In the genomic region with DNA sequence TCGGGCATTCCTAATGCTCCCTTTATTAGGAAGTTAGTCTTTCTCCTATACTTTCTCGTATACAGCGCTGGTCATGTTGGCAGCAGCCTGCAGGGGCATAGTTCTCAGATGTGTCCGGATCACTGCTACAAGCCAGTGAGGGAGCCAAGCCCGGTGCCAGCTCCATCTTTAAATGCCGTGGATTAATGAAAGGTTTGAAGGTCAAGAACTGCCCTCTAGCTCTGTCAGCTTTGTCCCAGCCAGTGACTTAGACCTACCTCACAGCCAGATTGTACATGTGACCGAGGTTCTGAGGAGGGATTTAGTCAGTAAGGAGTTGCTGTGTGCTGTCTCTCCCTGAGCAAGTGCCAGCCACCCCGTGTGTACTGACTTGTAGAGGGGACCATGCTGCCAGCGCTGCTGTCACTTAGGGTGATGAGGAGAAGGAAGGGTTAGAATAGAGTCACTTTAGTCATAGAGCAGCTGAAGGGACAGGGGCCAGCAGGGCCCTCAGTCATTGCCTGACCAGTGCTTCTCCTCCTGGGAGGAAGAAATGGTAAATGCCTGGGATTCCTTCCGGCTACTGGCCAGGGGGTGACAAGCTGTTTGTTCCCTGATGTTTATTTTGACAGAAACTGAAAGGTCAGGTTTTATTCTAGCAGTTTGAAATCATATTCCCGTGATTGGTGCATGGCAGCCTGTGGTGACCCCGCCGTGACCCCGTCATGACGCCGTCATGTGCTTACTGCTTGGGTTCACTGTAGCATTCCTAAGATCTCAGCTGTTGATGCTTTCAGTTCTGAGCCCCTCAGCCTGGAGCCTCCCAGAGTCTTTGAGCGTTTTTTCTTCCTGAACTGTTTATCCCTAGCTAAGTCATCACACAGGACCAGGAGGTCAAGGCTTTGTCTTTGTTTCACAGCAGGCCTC, we compare ENCODE assay signal across 9 mouse cellular contexts.
DNase-seq lines count a peak whose midpoint lies in the region; ATAC-seq and TF ChIP-seq lines count a peak whose summit lies in the region.
"Had no signal": no experiment of that assay in that cellular context is flagged by ENCODE, and none has a peak within 500 bp of the region (broad histone marks: within the 10 kb centered on the region; RNA-seq: fewer than 3 reads in every experiment).

No protein-coding gene starts in this region.

- DNase-seq in adrenal gland, adult (ENCODE audit: inconsistent age in 2 of 2, low spot score in 1 of 2): peak; percentile 39 to 65
- no peak for DNase-seq in adrenal gland, adult 8-10 months
- no peak for DNase-seq in midbrain, postnatal 0 days (ENCODE audit: low spot score)
- DNase-seq in right cerebral cortex, postnatal 25 days: no peak
- no peak for DNase-seq in cerebellum, postnatal 14 days

- H3K4me3 ChIP-seq in intestine, postnatal 0 days (ENCODE audit: low read depth, low read length): no peak overlapping the region
- H3K4me3 ChIP-seq in intestine, embryonic 15.5 days (replicated peaks): no peak overlapping the region
- H3K4me3 ChIP-seq in midbrain, postnatal 0 days (ENCODE audit: low read depth, low read length): no peak overlapping the region
- no peak overlapping the region for H3K4me3 ChIP-seq in midbrain, embryonic 13.5 days (replicated peaks)

- 0 out of 2 replicates have a peak, but pooled peaks have one; percentile 3 for TF ChIP-seq CTCF in intestine, postnatal 0 days (IDR thresholded peaks at IDR 0.05; ENCODE audit: low read depth)
- TF ChIP-seq CTCF in midbrain, postnatal 0 days (IDR thresholded peaks at IDR 0.05): peak; percentile 30; the same call in 1 of the 2 replicates

- H3K4me1 ChIP-seq in intestine, postnatal 0 days (replicated peaks; ENCODE audit: control insufficient read depth, insufficient read depth, low read length): no peaks in the 10 kb centered on the region
- 0 out of 2 replicates have a peak, but pooled peaks cover 2% of the 10 kb centered on the region for H3K4me1 ChIP-seq in intestine, embryonic 15.5 days (replicated peaks)
- no peaks in the 10 kb centered on the region for H3K4me1 ChIP-seq in midbrain, postnatal 0 days (ENCODE audit: insufficient read depth, low read length)
- H3K4me1 ChIP-seq in midbrain, embryonic 13.5 days (replicated peaks): no peaks in the 10 kb centered on the region

- H3K9me3 ChIP-seq in intestine, postnatal 0 days (ENCODE audit: control insufficient read depth): no peaks in the 10 kb centered on the region
- no peaks in the 10 kb centered on the region for H3K9me3 ChIP-seq in intestine, embryonic 15.5 days
- no peaks in the 10 kb centered on the region for H3K9me3 ChIP-seq in midbrain, postnatal 0 days (ENCODE audit: low read length)
- no peaks in the 10 kb centered on the region for H3K9me3 ChIP-seq in midbrain, embryonic 13.5 days

- WGBS in intestine, postnatal 0 days: 57% methylated on average over 17 of the region's 17 CpGs
- 52% methylated on average over 17 of the region's 17 CpGs for WGBS in intestine, embryonic 15.5 days
- WGBS in midbrain, postnatal 0 days: 65% methylated on average over 17 of the region's 17 CpGs
- WGBS in midbrain, embryonic 13.5 days: 71% methylated on average over 17 of the region's 17 CpGs

- no peak overlapping the region; the same call in 1 of the 2 replicates for H3K27ac ChIP-seq in intestine, postnatal 0 days (ENCODE audit: low read depth, low read length)
- no peak overlapping the region for H3K27ac ChIP-seq in intestine, embryonic 15.5 days
- H3K27ac ChIP-seq in midbrain, postnatal 0 days (ENCODE audit: low read depth, low read length): no peak overlapping the region
- H3K27ac ChIP-seq in midbrain, embryonic 13.5 days: no peak overlapping the region
- H3K27ac ChIP-seq: macrophage had no signal

- no peak for ATAC-seq in intestine, postnatal 0 days
- no peak for ATAC-seq in intestine, embryonic 15.5 days
- no peak for ATAC-seq in midbrain, postnatal 0 days (ENCODE audit: low FRiP score)
- no peak for ATAC-seq in midbrain, embryonic 13.5 days

- H3K36me3 ChIP-seq in intestine, postnatal 0 days (ENCODE audit: control insufficient read depth, insufficient read depth): peaks cover 87% of the 10 kb centered on the region
- H3K36me3 ChIP-seq in intestine, embryonic 15.5 days: peaks cover 37% of the 10 kb centered on the region
- H3K36me3 ChIP-seq in midbrain, postnatal 0 days (ENCODE audit: insufficient read depth, low read length): peaks cover 76% of the 10 kb centered on the region
- peaks cover 99% of the 10 kb centered on the region for H3K36me3 ChIP-seq in midbrain, embryonic 13.5 days

- no peak overlapping the region for H3K4me2 ChIP-seq in intestine, postnatal 0 days (replicated peaks; ENCODE audit: low read depth)
- H3K4me2 ChIP-seq in intestine, embryonic 15.5 days (replicated peaks): no peak overlapping the region
- H3K4me2 ChIP-seq in midbrain, postnatal 0 days (ENCODE audit: low read depth, low read length, poor library complexity, severe bottlenecking): no peak overlapping the region
- no peak overlapping the region for H3K4me2 ChIP-seq in midbrain, embryonic 13.5 days (replicated peaks)

- H3K27me3 ChIP-seq in intestine, postnatal 0 days (replicated peaks; ENCODE audit: control insufficient read depth, insufficient read depth, low read length): no peaks in the 10 kb centered on the region
- H3K27me3 ChIP-seq in intestine, embryonic 15.5 days (replicated peaks): no peaks in the 10 kb centered on the region
- no peaks in the 10 kb centered on the region for H3K27me3 ChIP-seq in midbrain, postnatal 0 days (ENCODE audit: insufficient read depth, low read length)
- H3K27me3 ChIP-seq in midbrain, embryonic 13.5 days: no peaks in the 10 kb centered on the region

- H3K9ac ChIP-seq in intestine, postnatal 0 days (ENCODE audit: low read depth, low read length): no peak overlapping the region
- no peak overlapping the region for H3K9ac ChIP-seq in intestine, embryonic 15.5 days
- no peak overlapping the region for H3K9ac ChIP-seq in midbrain, postnatal 0 days (replicated peaks; ENCODE audit: low read length, poor library complexity, severe bottlenecking)
- no peak overlapping the region for H3K9ac ChIP-seq in midbrain, embryonic 13.5 days (replicated peaks)

Comparison
In these comparisons a context has a peak if more than half of its experiments do, and no peak if none do; other contexts are left out.
1. DNase-seq: peak in adrenal gland, adult (2 of 2); none in adrenal gland, adult 8-10 months (single experiment), midbrain, postnatal 0 days (single experiment), right cerebral cortex, postnatal 25 days (single experiment) and cerebellum, postnatal 14 days (0 of 2).